Mouse (Mus musculus) kidney, embryonic 14.5 days (tissue): ENCODE data around the gene Fam234a. TPM values are rescaled to one million over a fixed set of nuclear protein-coding genes. Genes with fewer than 3 reads are reported as not detected.
"Not testable (repeated sequence)": the region's sequence is repeated elsewhere in the genome, so short reads cannot be mapped to it uniquely, and the experiment has no call there.

ENCODE experiments used
- ATAC-seq: fragments of 200-750 bp; cut with Nextera tagmentation; 2 replicates; pipeline ENCODE4 v1.8.0; 2017; ENCODE audit warnings: moderate number of reproducible peaks, mild to moderate bottlenecking, moderate TSS enrichment, moderate library complexity; ENCODE audit not compliant: low FRiP score, low TSS enrichment
- H3K27ac ChIP-seq: fragments of 300-500 bp; sonication (generic); 2 replicates; pipeline ENCODE4 v1.5.1; 2014; ENCODE audit warnings: low read depth, mild to moderate bottlenecking, low read length, moderate library complexity, mixed read lengths
- H3K27me3 ChIP-seq: fragments of 300-500 bp; sonication (generic); 2 replicates; pipeline ENCODE4 v1.6.1; 2014; ENCODE audit warnings: mild to moderate bottlenecking, low read length; ENCODE audit not compliant: control insufficient read depth, insufficient read depth
- H3K36me3 ChIP-seq: fragments of 300-500 bp; sonication (generic); 2 replicates; pipeline ENCODE4 v1.6.1; 2014; ENCODE audit warnings: low read length, mixed read lengths; ENCODE audit not compliant: control insufficient read depth, insufficient read depth
- H3K4me1 ChIP-seq: fragments of 300-500 bp; sonication (generic); 2 replicates; pipeline ENCODE4 v1.6.1; 2014; ENCODE audit warnings: low read length, mixed read lengths; ENCODE audit not compliant: control insufficient read depth, insufficient read depth
- H3K4me2 ChIP-seq: fragments of 300-500 bp; sonication (generic); replicated peaks from 2 replicates; pipeline ENCODE4 v1.6.1; 2014; ENCODE audit warnings: low read depth, mild to moderate bottlenecking, low read length
- H3K4me3 ChIP-seq: fragments of 300-500 bp; sonication (generic); 2 replicates; pipeline ENCODE4 v1.5.1; 2014; ENCODE audit warnings: mild to moderate bottlenecking, low read length
- H3K9ac ChIP-seq: fragments of 300-500 bp; sonication (generic); 2 replicates; pipeline ENCODE4 v1.6.1; 2014; ENCODE audit warnings: low read depth, mild to moderate bottlenecking, low read length, moderate library complexity
- H3K9me3 ChIP-seq: fragments of 300-500 bp; sonication (generic); 2 replicates; pipeline ENCODE4 v1.6.1; 2016; ENCODE audit warnings: low read length; ENCODE audit not compliant: control insufficient read depth
- WGBS: fragments of 180-500 bp; shearing (Covaris S2); extraction: QIAGEN DNeasy Blood & Tissue Kit; methylation state at CpG from one replicate; pipeline ENCODE4 v1.1.7; 2014; 5-methylcytosine and 5-hydroxymethylcytosine counted together
- polyA plus RNA-seq: library from polyadenylated mRNA; unstranded; fragments of >200 nt; fragmentation: Nextera tagmentation; extraction: Ambion mirVana; gene quantifications from 2 replicates; pipeline ENCODE4 v1.2.1, GENCODE M21; 2014

The Fam234a gene
- polyA plus RNA-seq: 27.9 and 40.4 TPM in 2 replicates

DNA sequence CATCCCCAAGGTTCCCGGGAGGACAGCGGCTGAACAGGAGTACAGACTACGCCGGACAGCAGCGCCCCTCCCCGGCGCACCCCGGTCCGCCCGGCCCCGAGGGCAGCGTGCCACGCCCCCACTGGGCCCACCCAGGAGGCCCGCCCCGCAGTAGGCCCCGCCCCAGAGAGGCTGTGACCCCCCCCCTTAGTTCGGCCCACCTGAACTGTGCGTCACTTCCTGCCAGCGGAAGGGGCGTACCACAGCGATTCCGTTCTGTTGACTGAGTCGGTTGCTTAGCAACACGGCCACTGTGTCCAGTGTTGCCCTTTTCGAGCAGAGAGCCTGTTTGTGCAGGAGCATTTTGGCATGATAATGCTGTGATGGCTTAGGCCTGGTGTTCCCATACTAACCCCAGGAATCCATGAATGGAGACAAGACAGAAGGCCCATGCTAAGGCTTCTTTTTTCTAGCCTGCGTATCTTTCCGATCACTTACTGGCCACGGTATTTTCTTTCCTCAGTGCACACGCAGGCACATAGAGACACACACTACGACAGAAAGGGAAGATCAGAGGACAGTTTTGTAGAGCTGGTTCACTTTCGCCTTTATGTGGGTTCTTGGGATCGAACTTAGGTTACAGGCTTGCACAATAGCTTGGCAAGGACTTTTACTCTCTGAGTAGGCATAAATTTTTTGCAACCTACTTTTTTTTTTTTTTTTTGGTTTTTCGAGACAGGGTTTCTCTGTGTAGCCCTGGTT, at the start of gene Fam234a:
Fam234a (minus strand) TSS at position 142 of the 741 bp plus-strand sequence.
- Histone ChIP-seq H3K9me3 (no peaks in the 10 kb centered on the region), H3K27me3 (no peaks in the 10 kb centered on the region), H3K4me3 (peak within 1 kb of the TSS; percentile 74), H3K4me1 (no peaks in the 10 kb centered on the region), H3K27ac (peak within 1 kb of the TSS; percentile 81), H3K4me2 (peak within 1 kb of the TSS; percentile 85), H3K36me3 (no peaks in the 10 kb centered on the region), H3K9ac (peak within 1 kb of the TSS; percentile 71)
- 9% methylated on average over 32 of the region's 33 CpGs for WGBS
- ATAC-seq: peak; percentile 99

DNA sequence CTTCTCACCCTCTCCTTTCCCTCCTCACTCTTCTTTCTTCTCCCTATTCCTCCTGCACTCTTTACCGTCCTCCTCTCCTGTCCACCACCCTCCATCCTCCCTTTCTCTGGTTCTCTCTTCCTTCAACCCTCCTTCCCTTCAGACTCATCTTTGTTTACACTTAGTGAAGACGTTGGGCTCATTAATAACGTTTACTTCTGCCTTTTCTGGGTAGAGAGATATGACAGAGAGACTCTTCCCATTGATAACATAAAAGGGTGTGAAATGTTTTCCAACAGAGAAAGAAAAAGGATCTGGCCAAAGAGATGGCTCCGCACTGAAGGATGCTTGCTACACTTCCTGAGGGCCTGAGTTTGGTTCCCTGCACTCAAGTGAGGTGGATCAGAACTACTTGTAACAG, 45.4 kb upstream of the Fam234a start:
- no peak overlapping the region for H3K4me3 ChIP-seq
- 93% methylated on average over 4 of the region's 4 CpGs for WGBS
- no peak overlapping the region for H3K4me2 ChIP-seq
- H3K27ac ChIP-seq: no peak overlapping the region
- H3K36me3 ChIP-seq: peaks cover 42% of the 10 kb centered on the region
- no peak for ATAC-seq
- peaks cover 11% of the 10 kb centered on the region for H3K9me3 ChIP-seq
- no peaks in the 10 kb centered on the region for H3K4me1 ChIP-seq
- H3K9ac ChIP-seq: no peak overlapping the region
- no peaks in the 10 kb centered on the region for H3K27me3 ChIP-seq

DNA sequence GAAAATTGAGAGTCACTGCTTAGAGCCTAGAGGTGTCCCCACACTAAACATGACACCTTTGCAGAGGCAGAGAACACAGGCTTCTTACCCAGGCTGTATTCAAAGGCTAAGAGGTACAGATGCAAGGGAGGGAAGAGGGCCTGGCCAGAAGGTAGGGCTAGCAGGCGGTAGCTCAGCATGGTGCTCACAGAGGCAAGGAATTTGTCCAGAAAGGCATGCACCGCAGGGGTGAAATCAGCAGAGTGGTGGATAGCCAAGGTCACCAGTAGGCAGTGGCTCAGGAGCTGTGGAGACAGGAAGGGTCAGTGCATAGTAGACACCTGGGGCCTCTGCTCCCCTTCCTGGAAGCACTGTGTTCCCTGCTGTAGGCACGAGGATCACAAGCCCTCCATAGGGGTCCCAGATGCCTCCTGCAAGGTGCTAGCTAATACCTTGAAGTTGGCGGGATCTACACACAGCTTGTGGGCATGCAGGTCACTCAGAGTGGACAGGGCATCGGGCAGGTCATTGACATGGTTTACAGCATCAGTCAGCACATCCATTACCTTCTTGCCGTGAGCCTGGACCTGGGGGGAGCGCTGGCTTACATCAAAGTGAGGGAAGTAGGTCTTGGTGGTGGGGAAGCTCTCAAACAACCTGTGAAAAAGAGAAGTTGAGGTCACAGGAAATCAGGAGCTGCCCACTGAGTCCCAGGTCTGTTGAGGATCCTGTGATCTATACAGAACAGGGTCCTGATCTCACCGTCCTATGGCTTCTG, 42.3 kb upstream of the Fam234a start:
- Histone ChIP-seq H3K27me3 (no peaks in the 10 kb centered on the region), H3K9me3 (peaks cover 6% of the 10 kb centered on the region), H3K27ac (no peak overlapping the region), H3K4me2 (no peak overlapping the region), H3K4me1 (no peaks in the 10 kb centered on the region), H3K9ac (no peak overlapping the region), H3K36me3 (peaks cover 73% of the 10 kb centered on the region), H3K4me3 (no peak overlapping the region)
- WGBS: 85% methylated on average over 8 of the region's 8 CpGs
- no peak for ATAC-seq

DNA sequence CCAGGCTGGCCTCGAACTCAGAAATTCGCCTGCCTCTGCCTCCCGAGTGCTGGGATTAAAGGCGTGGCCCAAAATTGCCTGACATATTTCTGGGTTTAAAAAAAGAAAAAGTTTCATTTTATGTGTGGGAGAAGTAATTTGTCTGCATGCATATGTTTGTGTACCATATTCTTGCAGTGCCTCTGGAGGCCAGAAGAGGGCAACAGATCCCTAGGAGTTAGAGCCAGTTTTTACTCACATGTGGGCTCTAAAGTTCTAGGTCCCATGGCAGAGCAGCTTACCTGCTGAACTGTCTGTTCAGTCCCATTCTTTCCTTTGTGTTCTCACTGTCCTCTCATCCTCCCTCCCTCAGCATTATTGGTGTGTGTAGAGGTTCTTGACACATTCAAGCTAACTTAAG, 32.7 kb upstream of the Fam234a start:
- 93% methylated on average over 4 of the region's 4 CpGs for WGBS
- no peak for ATAC-seq
- H3K36me3 ChIP-seq: peaks cover 81% of the 10 kb centered on the region

DNA sequence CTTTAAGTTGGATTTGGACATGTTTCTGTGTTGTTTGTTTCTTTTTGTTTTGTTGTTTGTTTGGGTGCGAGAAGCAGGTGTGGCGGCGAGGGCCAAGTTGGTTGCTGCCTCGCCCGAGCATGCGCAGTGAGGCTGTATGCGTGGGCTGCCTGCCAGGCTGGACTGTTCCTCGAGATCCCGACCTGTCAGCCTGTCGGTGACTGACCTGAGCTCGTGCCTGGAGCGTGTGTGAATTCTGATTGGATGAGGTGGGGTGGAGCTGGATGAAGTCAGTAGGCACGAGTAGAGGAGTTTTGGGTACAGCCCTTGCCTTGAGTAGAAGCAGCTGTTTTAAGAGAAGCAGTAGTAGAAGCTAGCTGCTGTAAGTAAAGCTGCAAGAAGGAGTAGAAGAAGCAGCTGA, 31.9 kb upstream of the Fam234a start:
- no peak overlapping the region for H3K27ac ChIP-seq
- H3K4me2 ChIP-seq: no peak overlapping the region
- H3K4me3 ChIP-seq: no peak overlapping the region
- no peaks in the 10 kb centered on the region for H3K27me3 ChIP-seq
- no peak overlapping the region for H3K9ac ChIP-seq
- no peaks in the 10 kb centered on the region for H3K9me3 ChIP-seq
- WGBS: 86% methylated on average over 13 of the region's 13 CpGs
- peaks cover 81% of the 10 kb centered on the region for H3K36me3 ChIP-seq
- no peaks in the 10 kb centered on the region for H3K4me1 ChIP-seq
- ATAC-seq: no peak

More for the DNA sequence above, 32.7 kb upstream of the Fam234a start:
- H3K4me2 ChIP-seq: no peak overlapping the region
- H3K27me3 ChIP-seq: no peaks in the 10 kb centered on the region
- H3K4me1 ChIP-seq: no peaks in the 10 kb centered on the region
- H3K9ac ChIP-seq: no peak overlapping the region
- no peak overlapping the region for H3K4me3 ChIP-seq
- H3K9me3 ChIP-seq: no peaks in the 10 kb centered on the region
- H3K27ac ChIP-seq: no peak overlapping the region

DNA sequence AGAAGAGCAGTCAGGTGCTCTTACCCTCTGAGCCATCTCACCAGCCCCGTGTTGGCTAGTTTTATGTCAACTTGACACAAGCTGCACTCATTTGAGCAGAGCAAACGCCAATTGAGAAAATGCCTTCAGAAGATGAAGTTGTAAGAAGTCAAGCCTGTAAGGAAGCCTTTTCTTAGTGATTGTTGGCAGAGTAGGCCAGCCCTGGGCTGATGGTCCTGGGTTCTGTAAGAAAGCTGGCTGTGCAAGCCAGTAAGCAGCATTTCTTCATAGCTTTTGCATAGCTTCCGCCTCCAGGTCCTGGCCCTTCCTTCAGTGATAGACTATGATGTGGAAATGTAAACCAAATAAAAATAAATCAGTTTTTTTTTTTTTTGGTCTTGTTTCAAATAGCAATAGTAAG, 28.5 kb upstream of the Fam234a start:
- WGBS: 86% methylated on average over 3 of the region's 3 CpGs
- H3K27ac ChIP-seq: no peak overlapping the region
- H3K9ac ChIP-seq: no peak overlapping the region
- H3K27me3 ChIP-seq: no peaks in the 10 kb centered on the region
- no peak overlapping the region for H3K4me3 ChIP-seq
- ATAC-seq: no peak
- no peaks in the 10 kb centered on the region for H3K4me1 ChIP-seq
- H3K4me2 ChIP-seq: no peak overlapping the region
- H3K36me3 ChIP-seq: peaks cover 76% of the 10 kb centered on the region
- H3K9me3 ChIP-seq: no peaks in the 10 kb centered on the region

DNA sequence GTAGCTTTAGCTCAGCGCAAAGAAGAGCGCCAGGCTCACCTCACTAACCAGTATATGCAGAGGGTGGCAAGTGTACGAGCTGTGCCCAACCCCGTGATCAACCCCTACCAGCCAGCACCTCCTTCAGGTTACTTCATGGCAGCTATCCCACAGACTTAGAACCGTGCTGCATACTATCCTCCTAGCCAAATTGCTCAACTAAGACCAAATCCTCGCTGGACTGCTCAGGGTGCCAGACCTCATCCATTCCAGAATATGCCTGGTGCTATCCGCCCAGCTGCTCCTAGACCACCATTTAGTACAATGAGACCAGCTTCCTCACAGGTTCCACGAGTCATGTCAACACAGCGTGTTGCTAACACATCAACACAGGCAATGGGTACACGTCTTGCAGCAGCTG, 25.5 kb upstream of the Fam234a start:
- 96% methylated on average over 10 of the region's 10 CpGs for WGBS
- H3K27ac ChIP-seq, H3K4me3 ChIP-seq, ATAC-seq, H3K9ac ChIP-seq, H3K4me1 ChIP-seq, H3K4me2 ChIP-seq, H3K27me3 ChIP-seq, H3K9me3 ChIP-seq: not testable (repeated sequence)
- H3K36me3 ChIP-seq: peaks cover 77% of the 10 kb centered on the region

DNA sequence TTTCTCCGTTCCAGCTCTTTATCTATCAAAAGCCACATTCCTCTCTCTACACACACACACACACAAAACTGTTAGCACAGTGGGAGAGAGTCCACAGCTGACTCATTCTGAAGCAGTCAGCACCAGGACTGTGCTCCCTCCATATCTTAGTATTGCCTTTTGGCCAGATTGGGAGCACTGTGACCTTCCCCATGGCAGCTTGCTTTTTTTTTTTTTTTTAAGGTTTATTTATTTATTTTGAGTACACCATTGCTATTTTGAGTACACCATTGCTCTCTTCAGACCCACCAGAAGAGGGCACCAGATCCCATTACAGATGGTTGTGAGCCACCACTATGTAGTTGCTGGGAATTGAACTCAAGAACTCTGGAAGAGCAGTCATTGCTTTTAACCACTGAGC, 24.8 kb upstream of the Fam234a start:
- 91% methylated on average over 1 of the region's 1 CpGs for WGBS
- peaks cover 82% of the 10 kb centered on the region for H3K36me3 ChIP-seq
- H3K4me1 ChIP-seq: no peaks in the 10 kb centered on the region
- H3K27me3 ChIP-seq: no peaks in the 10 kb centered on the region
- H3K4me2 ChIP-seq: no peak overlapping the region
- no peak overlapping the region for H3K9ac ChIP-seq
- no peak overlapping the region for H3K4me3 ChIP-seq
- no peak for ATAC-seq
- H3K27ac ChIP-seq: no peak overlapping the region
- H3K9me3 ChIP-seq: no peaks in the 10 kb centered on the region

DNA sequence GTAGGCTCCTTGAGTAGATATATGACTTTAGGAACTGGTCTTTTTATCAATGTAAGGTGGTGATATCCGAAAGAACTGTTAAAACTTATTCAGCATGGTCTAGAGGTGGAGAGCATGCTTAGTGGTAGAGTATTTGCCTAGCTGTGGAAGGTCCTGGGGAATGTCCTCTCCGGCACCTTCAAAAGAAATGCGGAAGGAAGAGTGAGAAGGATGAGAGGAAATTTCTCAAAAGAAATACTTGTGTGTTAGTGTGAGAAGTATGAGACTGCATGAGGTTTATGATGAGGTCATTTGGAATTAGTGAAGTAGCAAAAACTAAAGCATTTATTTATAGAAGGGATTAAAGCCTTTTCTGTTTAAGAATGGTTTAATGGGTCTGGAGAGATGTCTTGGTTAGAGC, 18.3 kb upstream of the Fam234a start:
- ATAC-seq: no peak
- H3K4me3 ChIP-seq: no peak overlapping the region
- no peak overlapping the region for H3K9ac ChIP-seq
- H3K36me3 ChIP-seq: peaks cover 94% of the 10 kb centered on the region
- no peaks in the 10 kb centered on the region for H3K9me3 ChIP-seq
- no peaks in the 10 kb centered on the region for H3K27me3 ChIP-seq
- WGBS: 97% methylated on average over 3 of the region's 3 CpGs
- H3K27ac ChIP-seq: no peak overlapping the region
- H3K4me2 ChIP-seq: no peak overlapping the region
- no peaks in the 10 kb centered on the region for H3K4me1 ChIP-seq
